ENCODE assay signal across 25 mouse cellular contexts in the genomic region with DNA sequence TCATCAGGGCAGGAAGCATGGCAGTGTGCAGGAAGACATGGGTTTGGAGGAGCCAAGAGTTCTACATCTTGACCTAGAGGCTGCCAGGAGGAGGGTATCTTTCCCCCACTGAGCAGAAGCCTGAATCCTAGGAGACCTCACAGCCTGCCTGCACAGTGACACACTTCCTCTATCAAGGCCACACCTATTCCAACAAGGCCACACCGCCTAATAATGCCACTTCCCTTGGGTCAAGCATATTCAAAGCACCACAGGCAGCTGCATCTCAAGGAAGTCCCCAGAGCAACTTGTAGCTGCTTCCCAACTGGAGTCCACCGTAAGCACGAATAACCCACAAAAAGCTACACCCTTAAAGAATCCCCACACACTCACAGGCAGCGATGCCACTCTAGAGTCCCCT.
"Had no signal": no experiment of that assay in that cellular context is flagged by ENCODE, and none has a peak within 500 bp of the region (broad histone marks: within the 10 kb centered on the region; RNA-seq: fewer than 3 reads in every experiment).

No protein-coding gene starts in this region.

- ATAC-seq: forebrain, embryonic 15.5 days had no signal

- H3K27ac ChIP-seq: embryonic facial prominence, embryonic 10.5 days; embryonic facial prominence, embryonic 12.5 days; embryonic facial prominence, embryonic 13.5 days; embryonic facial prominence, embryonic 15.5 days; forebrain, embryonic 10.5 days; forebrain, embryonic 15.5 days; heart, adult 2 months; heart, embryonic 10.5 days had no signal

- H3K4me1 ChIP-seq: embryonic facial prominence, embryonic 13.5 days; embryonic facial prominence, embryonic 15.5 days had no signal

- H3K36me3 ChIP-seq: embryonic facial prominence, embryonic 12.5 days; embryonic facial prominence, embryonic 13.5 days; embryonic facial prominence, embryonic 15.5 days; forebrain, embryonic 15.5 days had no signal

- H3K9me3 ChIP-seq: embryonic facial prominence, embryonic 13.5 days; embryonic facial prominence, embryonic 15.5 days; forebrain, embryonic 12.5 days; forebrain, embryonic 15.5 days; heart, embryonic 10.5 days had no signal

- DNase-seq: cerebellum, adult 9-11 months; cerebellum, postnatal 10 days; cerebellum, postnatal 14 days; cerebellum, postnatal 25 days; cerebellum, postnatal 36 days; embryo, embryonic 11 days; forebrain, postnatal 0 days; gastrocnemius, adult 2 months; gastrocnemius, postnatal 10 days; gastrocnemius, postnatal 14 days; gastrocnemius, postnatal 25 days; gastrocnemius, postnatal 36 days; heart, adult 11 months; heart, adult 18-20 months; heart, adult 2 months had no signal

- H3K9ac ChIP-seq: embryonic facial prominence, embryonic 12.5 days; embryonic facial prominence, embryonic 13.5 days; embryonic facial prominence, embryonic 15.5 days; forebrain, embryonic 12.5 days; forebrain, embryonic 15.5 days; forebrain, postnatal 0 days had no signal

- H3K27me3 ChIP-seq: embryonic facial prominence, embryonic 12.5 days; embryonic facial prominence, embryonic 13.5 days; embryonic facial prominence, embryonic 15.5 days; forebrain, embryonic 12.5 days; forebrain, embryonic 15.5 days had no signal

- H3K4me3 ChIP-seq: embryonic facial prominence, embryonic 10.5 days; embryonic facial prominence, embryonic 12.5 days; embryonic facial prominence, embryonic 13.5 days; embryonic facial prominence, embryonic 15.5 days; erythroblast, embryonic 14.5 days; forebrain, embryonic 10.5 days; forebrain, embryonic 12.5 days; forebrain, embryonic 15.5 days; gastrocnemius, adult 2 months; heart, adult 2 months; heart, embryonic 10.5 days had no signal

- H3K4me2 ChIP-seq: embryonic facial prominence, embryonic 12.5 days; embryonic facial prominence, embryonic 13.5 days; embryonic facial prominence, embryonic 15.5 days; forebrain, embryonic 12.5 days; forebrain, embryonic 15.5 days; heart, embryonic 11.5 days had no signal
